Mouse (Mus musculus) lung, postnatal 0 days (tissue): ENCODE measurements around the gene Gemin7.

Experiments used
- CTCF ChIP-seq: IDR thresholded peaks from 2 replicates; pipeline ENCODE4 v1.5.1; 2016; ENCODE audit warnings: antibody characterized with exemption, mild to moderate bottlenecking
- EP300 ChIP-seq: IDR thresholded peaks from 2 replicates; pipeline ENCODE4 v1.6.1; 2016; ENCODE audit warnings: antibody characterized with exemption, mild to moderate bottlenecking, control low read depth

DNA sequence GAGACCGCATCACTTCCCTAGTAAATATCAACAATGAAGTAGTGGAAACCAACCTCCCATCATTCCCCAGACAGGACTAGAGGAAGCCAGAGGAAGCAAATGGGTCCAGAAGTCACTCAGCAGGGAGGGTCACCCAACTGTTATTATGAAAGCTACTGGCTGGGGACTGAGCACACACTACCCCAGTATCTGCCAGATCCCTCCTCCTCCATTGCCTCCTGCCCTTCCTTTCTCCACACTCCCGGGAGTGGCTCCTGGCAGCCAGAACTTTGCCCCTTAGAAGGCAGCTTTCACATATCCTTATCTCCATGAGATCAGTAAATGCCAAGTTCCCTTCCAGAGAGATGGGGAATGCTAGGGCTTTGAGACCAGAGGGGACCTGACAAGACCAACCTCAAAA, 46.0 kb upstream of the Gemin7 start:
- TF ChIP-seq CTCF: no peak
- no peak for TF ChIP-seq EP300
